Mouse (Mus musculus): Measurements from ENCODE around the gene Maip1.

Maip1 gene

GRCm38 (mm10) chr1:57400877-57401276 is 5.3 kb upstream of the Maip1 start:
- ChIA-PET POLR2A (interaction anchor here in 1 of 4 experiments (2.7 kb wide), 1 partner anchor 12 kb away, joined by 9 read pairs; no protein-coding TSS in a partner anchor), CTCF (interaction anchor here in 1 of 4 experiments (0.6 kb wide), 1 partner anchor 511 kb away, joined by 3 read pairs; no protein-coding TSS in a partner anchor)

DNA sequence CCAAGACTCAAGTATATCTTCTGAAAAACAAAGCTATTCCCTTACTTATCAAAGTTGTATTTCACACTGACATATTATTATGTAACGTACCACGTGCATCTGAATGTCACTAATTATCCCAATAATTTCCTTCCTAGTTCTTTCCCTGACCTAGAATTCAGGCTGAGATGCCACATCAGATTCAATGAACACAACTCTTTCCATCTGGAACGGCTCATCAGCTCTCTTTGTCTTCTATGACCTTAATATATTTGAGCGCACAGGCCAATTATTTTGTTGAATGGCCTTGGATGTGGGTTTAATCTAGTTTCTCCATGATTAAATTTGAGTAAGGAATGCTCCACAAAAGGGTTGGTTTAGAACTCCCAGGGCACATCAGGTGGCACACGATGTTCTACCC is 4.0 kb upstream of the Maip1 start:
- CTCF ChIA-PET = interaction anchor here in 1 of 4 experiments (0.7 kb wide), 1 partner anchor 8 kb away, joined by 3 read pairs; no protein-coding TSS in a partner anchor
- POLR2A ChIA-PET = no interaction called here

- ChIA-PET POLR2A (interaction anchor here in 2 of 4 experiments (0.6 to 0.9 kb wide), 3 partner anchors 10 to 32 kb away, joined by 3 to 4 read pairs (median 3); no protein-coding TSS in a partner anchor), CTCF (no interaction called here)
Observed at GRCm38 (mm10) chr1:57408994-57409393, 2.9 kb downstream of the Maip1 start.

GRCm38 (mm10) chr1:57413397-57413796 is 7.3 kb downstream of the Maip1 start:
- ChIA-PET POLR2A (interaction anchor here in 1 of 4 experiments (0.5 to 0.8 kb wide), 2 partner anchors 10 to 558 kb away, joined by 4 read pairs; no protein-coding TSS in a partner anchor), CTCF (no interaction called here)

GRCm38 (mm10) chr1:57423696-57424095 is 17.6 kb downstream of the Maip1 start:
- POLR2A ChIA-PET = interaction anchor here in 2 of 4 experiments (0.5 to 1.5 kb wide), 5 partner anchors 10 to 1807 kb away, joined by 3 to 4 read pairs (median 3); partner anchors contain the start of genes Maip1 (in 1 of the 2) and Tyw5 (in 1 of the 2)
- CTCF ChIA-PET = interaction anchor here in 3 of 4 experiments (0.5 to 1.6 kb wide), 11 partner anchors 449 to 873 kb away, joined by 3 to 11 read pairs (median 3); partner anchors contain the start of gene Aox3 (in 1 of the 3)

- POLR2A ChIA-PET = interaction anchor here in 3 of 4 experiments (0.7 to 2.0 kb wide), 5 partner anchors 22 to 567 kb away, joined by 3 to 6 read pairs (median 3); partner anchors contain the start of genes Tyw5 (in 2 of the 3), Maip1 (in 1 of the 3) and Sgo2a (in 1 of the 3)
- CTCF ChIA-PET = interaction anchor here (0.6 to 2.3 kb wide), 35 partner anchors 12 to 1017 kb away, joined by 3 to 13 read pairs (median 4); partner anchors contain the start of genes Ppil3 (in 1 of the 4) and Tyw5 (in 1 of the 4)
Observed at GRCm38 (mm10) chr1:57428368-57429308, 22.5 kb downstream of the Maip1 start.

DNA sequence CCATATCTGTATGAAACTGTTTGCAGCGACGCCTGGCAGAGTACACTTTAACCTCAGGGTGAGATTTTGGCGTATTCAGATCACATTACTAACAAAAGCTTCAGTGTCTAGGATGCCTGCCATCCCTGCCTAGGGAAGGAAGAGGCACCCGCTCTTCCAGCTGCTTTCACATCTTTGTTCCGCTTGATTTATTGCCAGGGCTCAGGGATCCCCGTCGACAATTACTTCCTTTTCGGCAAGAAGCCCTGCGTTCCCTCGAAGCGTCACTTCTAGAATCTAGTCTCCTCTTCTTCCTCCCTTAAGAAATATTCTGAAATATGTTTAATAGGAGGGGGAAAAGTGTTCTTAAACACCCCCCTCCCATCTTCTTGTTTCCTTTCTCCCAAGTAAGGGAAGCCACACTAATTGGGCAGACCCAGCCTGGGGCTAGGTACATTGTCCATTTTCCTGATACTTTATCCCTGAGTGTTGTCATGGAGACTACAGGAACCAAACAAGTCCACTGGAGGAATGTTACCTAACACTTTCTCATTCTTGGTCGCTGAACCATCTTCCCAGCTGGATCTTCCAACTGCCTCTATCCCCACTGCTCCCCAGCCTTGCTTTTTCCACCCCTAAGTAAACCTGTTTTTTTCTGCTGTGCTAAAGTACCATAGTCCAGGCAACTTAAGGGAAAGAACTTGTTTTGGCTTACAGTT is 23.8 kb downstream of the Maip1 start:
- CTCF ChIA-PET = interaction anchor here (0.6 to 2.3 kb wide), 20 partner anchors 81 to 867 kb away, joined by 3 to 13 read pairs (median 4); no protein-coding TSS in a partner anchor
- POLR2A ChIA-PET = interaction anchor here in 1 of 4 experiments (0.7 to 1.4 kb wide), 2 partner anchors 81 to 345 kb away, joined by 3 read pairs; no protein-coding TSS in a partner anchor

DNA sequence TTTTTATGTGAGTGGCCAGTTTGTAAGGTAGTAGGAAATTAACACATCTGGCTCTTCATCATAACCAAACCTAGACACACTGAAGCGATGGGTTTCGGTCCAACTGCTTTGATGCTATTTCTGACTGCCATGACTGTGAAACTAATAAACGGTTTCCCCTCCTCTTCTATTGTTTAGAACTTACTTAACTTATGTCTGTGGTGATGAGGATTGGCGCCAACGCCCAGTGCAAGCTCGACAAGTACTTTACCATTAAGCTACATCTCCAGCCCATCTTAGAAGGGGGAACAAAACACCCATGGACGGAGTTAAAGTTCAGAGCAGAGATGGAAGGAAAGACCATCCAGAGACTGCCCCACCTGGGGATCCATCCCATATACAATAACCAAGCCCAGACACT is 27.0 kb downstream of the Maip1 start:
- CTCF ChIA-PET = interaction anchor here in 1 of 4 experiments (1.0 kb wide), 1 partner anchor 863 kb away, joined by 3 read pairs; no protein-coding TSS in a partner anchor

DNA sequence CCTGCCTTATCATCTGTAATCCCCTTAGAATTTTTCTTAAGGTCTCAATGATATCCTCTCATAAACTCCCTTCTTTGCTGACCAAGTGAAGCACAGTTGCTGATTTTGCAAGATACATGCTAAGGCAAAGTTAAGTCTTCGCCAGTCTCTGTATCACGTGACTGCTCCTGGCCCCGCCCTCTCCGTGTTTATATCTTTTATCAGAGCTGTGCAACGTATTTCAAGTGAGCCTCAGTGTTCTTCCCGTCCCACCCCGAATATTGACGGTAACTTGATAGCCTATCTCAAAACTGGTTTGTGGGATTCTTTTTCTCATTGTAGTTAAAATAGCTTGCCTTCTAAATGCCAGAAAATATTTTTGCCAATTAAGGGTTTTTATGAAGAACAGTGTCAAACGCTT is 30.3 kb downstream of the Maip1 start:
- ChIA-PET POLR2A (interaction anchor here in 1 of 4 experiments (0.9 kb wide), 1 partner anchor 37 kb away, joined by 3 read pairs; no protein-coding TSS in a partner anchor), CTCF (no interaction called here)

More for the DNA sequence above, 27.0 kb downstream of the Maip1 start:
- POLR2A ChIA-PET = interaction anchor here in 1 of 4 experiments (0.6 kb wide), 1 partner anchor 961 kb away, joined by 3 read pairs; no protein-coding TSS in a partner anchor

GRCm38 (mm10) chr1:57436954-57437353 is 30.8 kb downstream of the Maip1 start:
- POLR2A ChIA-PET = no interaction called here

DNA sequence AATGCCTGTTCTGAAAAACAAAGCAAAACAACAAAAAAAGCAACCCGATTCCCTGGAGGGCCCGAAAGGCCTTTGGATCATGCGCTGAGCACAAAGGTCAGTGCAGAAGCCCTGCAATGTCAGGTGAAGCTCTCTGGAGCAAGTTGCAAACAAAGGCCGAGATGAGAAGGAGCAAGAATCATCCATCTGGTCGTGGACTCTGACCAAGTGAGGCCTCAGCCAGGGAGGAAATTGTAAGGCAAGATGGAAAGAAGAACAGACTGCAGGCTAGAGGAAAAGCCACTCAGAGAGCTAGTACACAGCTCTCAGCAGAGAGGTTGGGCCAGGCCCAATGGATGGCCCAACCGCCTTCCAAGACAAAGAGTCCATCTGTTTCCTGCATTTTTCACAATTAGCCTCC is 32.9 kb downstream of the Maip1 start:
- POLR2A ChIA-PET = interaction anchor here in 1 of 4 experiments (1.3 kb wide), 1 partner anchor 12 kb away, joined by 3 read pairs; no protein-coding TSS in a partner anchor
- CTCF ChIA-PET = no interaction called here

More at GRCm38 (mm10) chr1:57436954-57437353, 30.8 kb downstream of the Maip1 start:
- CTCF ChIA-PET = no interaction called here

GRCm38 (mm10) chr1:57440771-57441170 is 34.6 kb downstream of the Maip1 start:
- CTCF ChIA-PET = no interaction called here
- POLR2A ChIA-PET = interaction anchor here in 1 of 4 experiments (0.7 kb wide), 1 partner anchor 25 kb away, joined by 3 read pairs; no protein-coding TSS in a partner anchor

- POLR2A ChIA-PET = no interaction called here
- CTCF ChIA-PET = no interaction called here
Observed at GRCm38 (mm10) chr1:57445679-57446078, 39.6 kb downstream of the Maip1 start.

- ChIA-PET CTCF (interaction anchor here in 1 of 4 experiments (0.6 kb wide), 1 partner anchor 521 kb away, joined by 4 read pairs; no protein-coding TSS in a partner anchor), POLR2A (interaction anchor here in 2 of 4 experiments (0.5 to 1.3 kb wide), 7 partner anchors 11 to 1299 kb away, joined by 3 to 5 read pairs (median 4); no protein-coding TSS in a partner anchor)
Observed at GRCm38 (mm10) chr1:57450241-57450640, 44.1 kb downstream of the Maip1 start.

GRCm38 (mm10) chr1:57460305-57460940 is 54.3 kb downstream of the Maip1 start:
- ChIA-PET CTCF (no interaction called here), POLR2A (no interaction called here)
